Mouse (Mus musculus) bone marrow macrophage, adult 2 months (primary cell): ENCODE results near the gene BC003965. TPM values are rescaled to one million over a fixed set of nuclear protein-coding genes. Genes with fewer than 3 reads are reported as not detected.
"Not testable (repeated sequence)": the region's sequence is repeated elsewhere in the genome, so short reads cannot be mapped to it uniquely, and the experiment has no call there.

Experiments
- H3K27ac ChIP-seq: 2 replicates; pipeline ENCODE4 v1.5.1; 2012; ENCODE audit warnings: low read depth, low read length; ENCODE audit not compliant: insufficient read depth
- H3K4me1 ChIP-seq: 2 replicates; pipeline ENCODE4 v1.6.1; 2012; ENCODE audit warnings: low read length; ENCODE audit not compliant: control insufficient read depth, insufficient read depth
- H3K4me3 ChIP-seq: 2 replicates; pipeline ENCODE4 v1.5.1; 2012; ENCODE audit warnings: mild to moderate bottlenecking, low read length, moderate library complexity; ENCODE audit not compliant: insufficient read depth
- CTCF ChIP-seq: IDR thresholded peaks from 2 replicates; pipeline ENCODE4 v1.5.1; 2012; ENCODE audit warnings: low read depth, mild to moderate bottlenecking, low read length, moderate library complexity
- POLR2A ChIP-seq: IDR thresholded peaks from 2 replicates; pipeline ENCODE4 v1.6.1; 2012; ENCODE audit warnings: mild to moderate bottlenecking, low read depth, low read length, borderline replicate concordance
- polyA plus RNA-seq: library from polyadenylated mRNA; stranded (reverse); fragments of >200 nt; gene quantifications from 2 replicates; pipeline ENCODE4 v1.2.4, GENCODE M21; 2012; ENCODE audit not compliant: missing spikeins, insufficient read depth, insufficient read length

BC003965 gene
- polyA plus RNA-seq, 1 experiment: 9.0 TPM

DNA sequence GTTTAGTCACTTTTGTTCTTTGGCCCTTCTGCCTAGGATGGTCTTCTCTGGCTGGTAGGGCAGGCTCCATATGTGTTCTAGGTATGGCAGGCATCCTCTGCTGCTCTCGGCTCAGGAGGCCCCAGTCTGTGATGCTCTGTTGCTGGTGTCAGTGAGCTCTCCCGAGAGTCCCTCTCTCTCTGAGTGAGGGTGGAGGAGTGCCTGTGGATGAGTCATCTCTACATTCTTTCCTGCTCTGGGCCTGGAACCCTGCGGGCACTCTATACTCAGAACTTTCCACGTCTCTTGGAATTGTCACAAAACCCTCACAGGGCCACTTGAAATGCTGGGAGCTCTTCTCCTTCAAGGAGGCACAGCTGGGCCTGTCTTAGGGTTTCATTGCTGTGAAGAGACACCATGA lies 27.4 kb downstream of the BC003965 start:
- Histone ChIP-seq H3K27ac (no peak overlapping the region), H3K4me1 (no peaks in the 10 kb centered on the region), H3K4me3 (no peak overlapping the region)
- no peak for TF ChIP-seq CTCF
- TF ChIP-seq POLR2A: no peak

DNA sequence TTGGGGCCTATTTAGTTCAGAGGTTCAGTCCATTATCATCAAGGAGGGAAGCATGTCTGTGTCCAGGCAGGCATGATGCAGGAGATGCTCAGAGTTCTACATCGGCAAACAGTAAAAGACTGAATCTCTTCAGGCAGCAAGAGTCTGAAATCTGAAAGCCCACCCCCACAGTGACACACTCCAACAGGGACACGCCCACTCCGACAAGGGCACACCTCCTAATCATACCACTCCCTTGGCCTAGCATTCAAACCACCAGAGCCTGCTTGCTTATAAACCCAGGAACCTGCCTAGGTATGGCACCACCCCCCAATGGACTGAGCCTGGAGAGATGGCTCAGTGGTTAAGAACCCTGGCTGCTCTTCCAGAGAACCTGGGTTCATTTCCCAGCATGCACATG lies 31.1 kb downstream of the BC003965 start:
- Histone ChIP-seq H3K4me3 (no peak overlapping the region), H3K4me1 (no peaks in the 10 kb centered on the region)
- TF ChIP-seq CTCF: no peak
- no peak for TF ChIP-seq POLR2A

GRCm38 (mm10) chr17:25218967-25219366 lies 34.6 kb downstream of the BC003965 start:
- Histone ChIP-seq H3K27ac (no peak overlapping the region), H3K4me3 (no peak overlapping the region), H3K4me1 (peaks cover 14% of the 10 kb centered on the region)
- TF ChIP-seq POLR2A: no peak
- TF ChIP-seq CTCF: no peak

More for the DNA sequence above, 31.1 kb downstream of the BC003965 start:
- no peak overlapping the region for H3K27ac ChIP-seq

DNA sequence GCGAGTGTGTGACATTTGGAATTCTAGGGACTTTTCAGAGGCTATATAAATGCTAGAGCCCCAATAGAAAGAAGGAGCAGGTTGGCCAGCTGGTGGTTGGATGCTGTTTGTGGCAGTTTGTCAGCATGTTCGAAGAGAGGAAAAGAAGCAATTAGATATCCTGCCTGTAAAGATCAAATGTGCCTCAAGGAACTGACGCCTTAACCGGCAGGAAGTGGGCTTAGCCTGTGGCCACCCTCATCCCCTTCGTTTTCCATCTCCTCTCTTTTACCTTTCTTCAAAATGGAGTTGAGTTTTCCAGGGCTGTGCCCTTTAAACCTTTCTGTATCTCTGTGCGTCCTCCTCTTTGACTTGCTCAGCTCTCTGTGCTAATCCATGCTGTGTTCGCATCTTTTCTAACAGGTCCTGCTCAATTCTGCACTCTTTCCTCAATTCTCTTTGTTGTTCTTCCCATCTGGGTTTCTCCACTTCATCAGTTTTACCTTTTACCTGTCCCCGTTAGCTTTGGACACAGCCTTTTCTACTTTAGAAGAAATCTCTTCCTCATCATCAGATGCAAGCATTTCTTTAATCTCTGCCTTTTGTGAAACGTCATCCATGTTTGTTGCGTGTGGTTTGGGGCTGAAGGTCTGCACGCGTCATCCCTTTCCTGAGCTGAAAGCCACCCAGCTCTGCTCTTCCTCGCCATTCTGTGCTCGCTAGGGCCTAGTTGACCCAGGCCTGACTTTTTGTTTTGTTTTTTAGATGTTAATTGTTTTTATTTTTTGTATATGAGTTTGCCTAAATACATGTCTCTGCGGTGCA lies 35.3 kb downstream of the BC003965 start:
- TF ChIP-seq POLR2A (no peak), CTCF (no peak)
- Histone ChIP-seq H3K27ac (no peak overlapping the region), H3K4me1 (peaks cover 20% of the 10 kb centered on the region), H3K4me3 (no peak overlapping the region)

DNA sequence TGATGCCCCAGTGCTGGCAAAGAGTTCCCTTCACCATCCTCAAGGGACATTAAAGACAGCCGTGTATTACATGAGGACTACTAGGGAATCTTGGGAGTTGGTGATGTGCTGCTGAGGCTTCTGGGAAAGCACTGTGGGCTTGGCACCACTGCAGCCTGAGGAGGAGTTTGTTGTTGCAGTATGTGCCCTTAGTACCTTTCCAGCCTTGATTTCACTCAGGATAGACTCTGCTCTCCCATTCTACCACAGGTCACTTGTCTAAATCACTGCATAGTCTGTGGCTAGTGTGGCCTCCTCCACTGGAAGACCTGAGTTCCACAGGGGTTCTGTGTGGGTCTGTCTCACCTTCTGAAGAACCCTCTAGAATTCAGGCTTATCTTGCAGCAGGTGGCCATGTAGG lies 36.4 kb downstream of the BC003965 start:
- no peak for TF ChIP-seq CTCF
- no peak for TF ChIP-seq POLR2A
- Histone ChIP-seq H3K4me3 (no peak overlapping the region), H3K27ac (no peak overlapping the region)

DNA sequence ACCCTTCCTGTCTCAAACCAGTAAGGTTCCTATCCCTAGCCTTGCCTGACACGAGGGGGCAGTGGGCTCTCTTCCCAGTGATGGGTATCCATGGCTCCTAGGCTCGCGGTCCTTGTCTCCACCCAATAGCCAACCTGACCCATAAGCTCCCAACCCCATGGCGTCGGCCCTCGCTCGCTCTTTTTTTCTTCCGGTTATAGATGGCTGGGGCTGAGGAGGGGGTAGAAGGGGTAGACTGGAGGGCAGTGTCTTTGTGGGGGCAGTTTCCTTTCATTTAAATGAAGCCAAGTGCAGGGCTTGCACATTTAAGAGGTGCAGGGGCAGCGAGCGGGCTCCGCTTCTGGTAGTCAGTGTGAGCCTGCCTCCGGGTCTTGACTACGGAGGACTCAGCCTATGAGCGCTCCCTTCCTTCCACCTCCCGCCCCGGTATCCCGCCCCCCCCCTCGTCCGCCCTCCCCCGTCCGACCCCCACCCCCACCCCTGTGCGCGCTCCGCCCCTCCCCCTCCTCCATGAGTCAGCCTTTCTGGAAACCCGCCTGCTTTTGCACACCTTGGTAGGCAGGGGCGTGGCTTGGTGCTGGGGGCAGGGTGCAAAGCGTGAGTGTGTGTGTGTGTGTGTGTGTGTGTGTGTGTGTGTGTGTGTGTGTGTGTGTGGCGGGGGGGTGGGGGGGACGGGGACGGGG lies 37.6 kb downstream of the BC003965 start:
- Histone ChIP-seq H3K4me3 (peak overlapping the region; percentile 35), H3K4me1 (peaks cover 20% of the 10 kb centered on the region), H3K27ac (no peak overlapping the region)
- TF ChIP-seq POLR2A (no peak), CTCF (no peak)

More for the DNA sequence above, 36.4 kb downstream of the BC003965 start:
- H3K4me1 ChIP-seq: peaks cover 20% of the 10 kb centered on the region

DNA sequence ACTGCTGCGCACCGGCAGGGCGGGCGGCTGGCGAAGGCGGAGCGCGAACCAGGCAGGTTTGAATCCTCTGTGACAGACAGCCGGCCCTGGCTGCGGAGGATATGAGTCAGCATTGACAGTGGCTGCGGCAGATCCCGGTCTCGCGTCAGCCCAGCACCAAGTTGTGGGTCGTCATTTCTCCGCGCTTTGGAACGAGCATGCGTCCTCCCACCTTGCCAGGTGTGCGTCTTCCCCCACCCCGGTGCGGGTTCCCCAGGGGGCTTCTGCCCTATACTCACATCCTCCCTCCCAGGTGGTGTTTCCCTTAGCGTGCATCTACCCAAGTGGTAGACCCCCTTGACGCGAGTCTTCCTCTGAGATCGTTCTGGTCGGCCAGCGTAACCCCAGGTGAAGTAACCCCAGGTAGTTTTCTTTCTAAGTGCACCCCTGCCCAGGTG lies 38.2 kb downstream of the BC003965 start:
- Histone ChIP-seq H3K4me1 (peaks cover 20% of the 10 kb centered on the region), H3K4me3 (peak overlapping the region; percentile 41)
- H3K27ac ChIP-seq: not testable (repeated sequence)

- H3K4me1 ChIP-seq: peaks cover 20% of the 10 kb centered on the region
- no peak overlapping the region for H3K27ac ChIP-seq
- H3K4me3 ChIP-seq: 0 out of 2 replicates have a peak overlapping the region, but pooled peaks have one; percentile 41
- TF ChIP-seq POLR2A (no peak), CTCF (no peak)
Measured at GRCm38 (mm10) chr17:25222951-25223601, 38.7 kb downstream of the BC003965 start.

DNA sequence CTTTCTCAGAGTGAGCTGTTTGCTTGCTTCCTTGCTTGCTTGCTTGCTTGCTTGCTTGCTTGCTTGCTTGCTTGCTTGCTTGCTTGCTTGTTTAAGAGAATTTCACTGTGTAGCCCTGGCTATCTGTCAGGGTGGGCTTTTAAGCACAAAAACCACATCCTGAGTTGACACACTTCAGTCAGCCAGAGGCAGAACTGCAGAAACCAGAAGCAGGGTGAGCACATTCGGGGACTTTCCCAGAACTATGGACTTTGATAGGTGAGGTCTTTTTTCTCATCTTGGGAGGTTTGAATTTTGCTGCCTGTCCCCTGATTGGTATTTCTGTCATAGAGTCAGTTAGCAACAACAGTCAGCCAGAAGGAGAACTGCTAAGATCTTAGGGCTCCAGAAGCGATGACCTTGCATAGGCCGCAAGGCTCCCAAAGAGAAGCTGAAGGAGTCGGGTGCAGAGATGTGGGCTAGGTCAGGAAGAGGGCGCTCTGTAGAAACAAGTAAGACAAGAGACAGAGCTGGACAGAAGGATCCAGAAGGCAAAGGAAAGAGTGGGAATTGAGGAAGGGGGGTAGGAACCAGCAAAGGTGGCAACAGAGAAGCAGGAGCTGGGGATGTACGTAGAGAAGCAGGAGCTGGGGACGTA lies 40.4 kb downstream of the BC003965 start:
- Histone ChIP-seq H3K4me3 (no peak overlapping the region), H3K27ac (no peak overlapping the region), H3K4me1 (peaks cover 20% of the 10 kb centered on the region)
- no peak for TF ChIP-seq POLR2A
- TF ChIP-seq CTCF: no peak

- TF ChIP-seq POLR2A (no peak), CTCF (no peak)
- Histone ChIP-seq H3K4me1 (peaks cover 20% of the 10 kb centered on the region), H3K4me3 (no peak overlapping the region), H3K27ac (no peak overlapping the region)
Measured at GRCm38 (mm10) chr17:25225659-25226058, 41.3 kb downstream of the BC003965 start.
